Mouse (Mus musculus) spleen, postnatal 4 days (tissue): ENCODE data around the gene Glce.

Experiments
- DNase-seq, 2 experiments: peaks; one replicate each; pipeline ENCODE4 v3.0.0; 2022; ENCODE audit warnings: low spot score in 2 of 2

Glce gene

GRCm38 (mm10) chr9:62122508-62123215, at the start of gene Glce:
TSS of gene Glce (minus strand) at chr9:62122655.
- peak; percentile 98 for DNase-seq

GRCm38 (mm10) chr9:62172239-62172638, 49.8 kb upstream of the Glce start:
- no peak for DNase-seq

GRCm38 (mm10) chr9:62170921-62171320, 48.5 kb upstream of the Glce start:
- no peak for DNase-seq

- DNase-seq, result no peak
Observed at GRCm38 (mm10) chr9:62166621-62167020, 44.2 kb upstream of the Glce start.

GRCm38 (mm10) chr9:62166186-62166585, 43.7 kb upstream of the Glce start:
- no peak for DNase-seq

GRCm38 (mm10) chr9:62162889-62163291, 40.4 kb upstream of the Glce start:
- no peak for DNase-seq

GRCm38 (mm10) chr9:62160788-62161187, 38.3 kb upstream of the Glce start:
- DNase-seq, result no peak

- no peak for DNase-seq
Observed at GRCm38 (mm10) chr9:62158746-62159145, 36.3 kb upstream of the Glce start.

GRCm38 (mm10) chr9:62155821-62156220, 33.4 kb upstream of the Glce start:
- DNase-seq, result no peak

- DNase-seq, result no peak
Observed at GRCm38 (mm10) chr9:62155400-62155799, 32.9 kb upstream of the Glce start.

GRCm38 (mm10) chr9:62154956-62155355, 32.5 kb upstream of the Glce start:
- no peak for DNase-seq

GRCm38 (mm10) chr9:62154551-62154950, 32.1 kb upstream of the Glce start:
- no peak for DNase-seq

GRCm38 (mm10) chr9:62153263-62153662, 30.8 kb upstream of the Glce start:
- DNase-seq, result no peak

GRCm38 (mm10) chr9:62152506-62152905, 30.1 kb upstream of the Glce start:
- no peak for DNase-seq

- no peak for DNase-seq
Observed at GRCm38 (mm10) chr9:62145198-62145597, 22.7 kb upstream of the Glce start.

- no peak for DNase-seq
Observed at GRCm38 (mm10) chr9:62143428-62143827, 21.0 kb upstream of the Glce start.

GRCm38 (mm10) chr9:62139027-62139426, 16.6 kb upstream of the Glce start:
- no peak for DNase-seq

GRCm38 (mm10) chr9:62137259-62137658, 14.8 kb upstream of the Glce start:
- DNase-seq, result no peak

GRCm38 (mm10) chr9:62132005-62132782, 9.7 kb upstream of the Glce start:
- no peak for DNase-seq

- DNase-seq, result no peak
Observed at GRCm38 (mm10) chr9:62130746-62131145, 8.3 kb upstream of the Glce start.

- DNase-seq, result no peak
Observed at GRCm38 (mm10) chr9:62128056-62128455, 5.6 kb upstream of the Glce start.

GRCm38 (mm10) chr9:62125986-62126575, 3.6 kb upstream of the Glce start:
- no peak for DNase-seq

- DNase-seq, result no peak
Observed at GRCm38 (mm10) chr9:62124266-62124665, 1.8 kb upstream of the Glce start.
